Mouse (Mus musculus): ENCODE measurements around the gene Tob2. TPM values are rescaled to one million over a fixed set of nuclear protein-coding genes. Genes with fewer than 3 reads are reported as not detected.
A peak's percentile ranks its signal among the peaks of the same experiment; 100 is the strongest.

Gene Tob2
- polyA plus RNA-seq (2015; fragmentation: Nextera tagmentation; extraction: Ambion mirVana) = 27.0 and 29.1 TPM in 2 replicates

GRCm38 (mm10) chr15:81858517-81859329 lies at the start of gene Tob2:
Gene Tob2 (minus strand): TSS chr15:81858796.
- peak within 1 kb of the TSS; percentile 86 for H3K4me2 ChIP-seq
- peak; percentile 8 for ATAC-seq (ENCODE audit: borderline replicate concordance, extremely low read depth, low FRiP score, low TSS enrichment)
- no peaks in the 10 kb centered on the region for H3K9me3 ChIP-seq
- H3K36me3 ChIP-seq = peaks cover 11% of the 10 kb centered on the region
- H3K4me1 ChIP-seq = peaks cover 25% of the 10 kb centered on the region
- peak within 1 kb of the TSS; percentile 76 for H3K4me3 ChIP-seq
- no peaks in the 10 kb centered on the region for H3K27me3 ChIP-seq
- under 1% methylated on average over 44 of the region's 44 CpGs for WGBS
- peak within 1 kb of the TSS; percentile 98 for H3K27ac ChIP-seq
- peak within 1 kb of the TSS; percentile 87 for H3K9ac ChIP-seq

DNA sequence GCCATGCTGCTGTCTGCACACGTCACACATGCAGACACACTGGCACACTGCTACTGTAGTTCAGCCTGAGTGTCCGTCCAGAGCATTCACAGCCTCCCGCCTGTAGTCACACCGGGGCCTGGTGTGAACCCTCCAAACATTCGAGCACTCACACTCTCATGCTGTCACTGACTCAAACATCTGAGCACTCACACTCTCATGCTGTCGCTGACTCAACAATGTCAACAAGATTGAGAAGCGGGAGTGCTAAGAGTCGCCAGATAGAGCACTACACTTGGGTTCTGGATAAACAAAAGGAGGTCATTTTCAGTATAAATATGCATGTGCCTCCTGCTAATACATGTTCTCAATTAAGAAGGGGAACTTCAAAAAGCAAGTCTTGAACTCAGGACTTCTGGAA lies 49.4 kb upstream of the Tob2 start:
- Histone ChIP-seq H3K9me3 (no peaks in the 10 kb centered on the region), H3K4me1 (no peaks in the 10 kb centered on the region), H3K36me3 (peaks cover 85% of the 10 kb centered on the region), H3K4me2 (no peak overlapping the region), H3K4me3 (no peak overlapping the region), H3K27me3 (no peaks in the 10 kb centered on the region), H3K9ac (no peak overlapping the region), H3K27ac (no peak overlapping the region)
- ATAC-seq (ENCODE audit: borderline replicate concordance, extremely low read depth, low FRiP score, low TSS enrichment) = no peak
- 71% methylated on average over 8 of the region's 8 CpGs for WGBS

DNA sequence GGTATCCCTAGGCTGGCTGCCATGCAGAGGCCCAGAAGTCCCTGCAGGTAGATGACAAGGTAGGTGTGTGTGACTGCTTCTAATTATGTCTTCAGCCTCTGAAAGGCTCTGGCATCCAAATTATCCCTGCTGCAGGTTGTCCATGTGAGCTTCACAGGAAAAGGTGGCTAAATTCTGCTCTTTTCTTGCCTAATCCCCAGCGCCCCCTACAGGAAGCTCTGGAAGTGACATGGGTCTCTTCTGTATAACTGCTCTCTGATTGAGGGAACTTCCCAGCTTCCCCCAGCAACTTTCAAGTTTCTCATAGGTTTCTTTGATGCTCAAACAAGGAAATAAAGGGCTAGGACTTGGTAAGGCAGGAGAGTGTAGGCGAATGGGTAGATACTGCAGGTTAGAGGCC lies 46.3 kb upstream of the Tob2 start:
- Histone ChIP-seq H3K4me3 (no peak overlapping the region), H3K27ac (no peak overlapping the region), H3K27me3 (no peaks in the 10 kb centered on the region), H3K4me1 (no peaks in the 10 kb centered on the region), H3K9ac (no peak overlapping the region), H3K4me2 (no peak overlapping the region), H3K9me3 (no peaks in the 10 kb centered on the region), H3K36me3 (peaks cover 77% of the 10 kb centered on the region)
- 37% methylated on average over 2 of the region's 2 CpGs for WGBS
- ATAC-seq (ENCODE audit: borderline replicate concordance, extremely low read depth, low FRiP score, low TSS enrichment) = no peak

- Histone ChIP-seq H3K27me3 (no peaks in the 10 kb centered on the region), H3K36me3 (peaks cover 57% of the 10 kb centered on the region), H3K9ac (no peak overlapping the region), H3K4me3 (no peak overlapping the region), H3K9me3 (no peaks in the 10 kb centered on the region), H3K4me2 (no peak overlapping the region), H3K27ac (no peak overlapping the region), H3K4me1 (no peaks in the 10 kb centered on the region)
- WGBS = 80% methylated on average over 2 of the region's 2 CpGs
- no peak for ATAC-seq (ENCODE audit: borderline replicate concordance, extremely low read depth, low FRiP score, low TSS enrichment)
These were observed 40.2 kb upstream of the Tob2 start for GRCm38 (mm10) chr15:81898751-81899150.

GRCm38 (mm10) chr15:81897607-81898285 lies 39.1 kb upstream of the Tob2 start:
- 83% methylated on average over 5 of the region's 5 CpGs for WGBS
- Histone ChIP-seq H3K27ac (no peak overlapping the region), H3K4me1 (no peaks in the 10 kb centered on the region), H3K36me3 (peaks cover 56% of the 10 kb centered on the region), H3K9ac (no peak overlapping the region), H3K4me3 (no peak overlapping the region), H3K4me2 (no peak overlapping the region), H3K27me3 (no peaks in the 10 kb centered on the region), H3K9me3 (no peaks in the 10 kb centered on the region)
- ATAC-seq (ENCODE audit: borderline replicate concordance, extremely low read depth, low FRiP score, low TSS enrichment) = no peak

GRCm38 (mm10) chr15:81896407-81896806 lies 37.8 kb upstream of the Tob2 start:
- 92% methylated on average over 2 of the region's 2 CpGs for WGBS
- no peak overlapping the region for H3K9ac ChIP-seq
- no peak overlapping the region for H3K4me3 ChIP-seq
- H3K27ac ChIP-seq = no peak overlapping the region
- no peak overlapping the region for H3K4me2 ChIP-seq
- no peaks in the 10 kb centered on the region for H3K27me3 ChIP-seq
- H3K36me3 ChIP-seq = peaks cover 60% of the 10 kb centered on the region
- no peaks in the 10 kb centered on the region for H3K4me1 ChIP-seq
- no peak for ATAC-seq (ENCODE audit: borderline replicate concordance, extremely low read depth, low FRiP score, low TSS enrichment)
- H3K9me3 ChIP-seq = no peaks in the 10 kb centered on the region

DNA sequence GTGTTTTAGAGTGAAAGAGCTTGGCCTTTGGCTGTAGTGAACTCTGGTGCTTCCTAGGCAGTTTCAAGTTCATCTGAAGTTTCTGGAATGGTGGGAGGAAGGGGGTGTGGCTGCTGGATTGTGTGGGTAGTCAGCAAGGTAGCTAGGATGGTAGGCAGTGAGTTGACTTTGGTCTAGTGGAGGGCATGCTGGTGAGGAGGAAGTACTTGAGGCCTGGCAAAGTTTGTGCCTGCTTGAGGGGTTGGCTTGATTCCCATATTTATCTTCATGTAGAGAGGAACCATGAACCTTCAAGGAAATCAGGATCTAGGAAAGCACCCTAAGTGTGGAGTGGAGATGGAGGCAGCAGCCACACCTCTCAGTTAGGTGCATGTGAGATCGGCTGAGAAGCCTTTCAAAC lies 35.4 kb upstream of the Tob2 start:
- Histone ChIP-seq H3K36me3 (peaks cover 57% of the 10 kb centered on the region), H3K4me3 (no peak overlapping the region), H3K9me3 (no peaks in the 10 kb centered on the region), H3K4me1 (no peaks in the 10 kb centered on the region), H3K9ac (no peak overlapping the region), H3K27me3 (no peaks in the 10 kb centered on the region), H3K4me2 (no peak overlapping the region), H3K27ac (0 out of 2 replicates have a peak overlapping the region, but pooled peaks have one; percentile 4)
- ATAC-seq (ENCODE audit: borderline replicate concordance, extremely low read depth, low FRiP score, low TSS enrichment) = peak; percentile 52
- 73% methylated on average over 1 of the region's 1 CpGs for WGBS

- ATAC-seq (ENCODE audit: borderline replicate concordance, extremely low read depth, low FRiP score, low TSS enrichment) = no peak
- peaks cover 54% of the 10 kb centered on the region for H3K36me3 ChIP-seq
- no peaks in the 10 kb centered on the region for H3K27me3 ChIP-seq
- no peak overlapping the region for H3K27ac ChIP-seq
- H3K4me3 ChIP-seq = no peak overlapping the region
- H3K4me2 ChIP-seq = no peak overlapping the region
- no peaks in the 10 kb centered on the region for H3K4me1 ChIP-seq
- WGBS = 86% methylated on average over 8 of the region's 8 CpGs
- H3K9ac ChIP-seq = no peak overlapping the region
- H3K9me3 ChIP-seq = no peaks in the 10 kb centered on the region
These were observed 33.4 kb upstream of the Tob2 start for GRCm38 (mm10) chr15:81891822-81892580.

- Histone ChIP-seq H3K4me3 (no peak overlapping the region), H3K36me3 (peaks cover 49% of the 10 kb centered on the region), H3K9ac (no peak overlapping the region), H3K27ac (no peak overlapping the region), H3K4me2 (no peak overlapping the region), H3K4me1 (no peaks in the 10 kb centered on the region), H3K9me3 (no peaks in the 10 kb centered on the region), H3K27me3 (no peaks in the 10 kb centered on the region)
- 84% methylated on average over 7 of the region's 7 CpGs for WGBS
- no peak for ATAC-seq (ENCODE audit: borderline replicate concordance, extremely low read depth, low FRiP score, low TSS enrichment)
These were observed 32.7 kb upstream of the Tob2 start for GRCm38 (mm10) chr15:81891140-81891802.

DNA sequence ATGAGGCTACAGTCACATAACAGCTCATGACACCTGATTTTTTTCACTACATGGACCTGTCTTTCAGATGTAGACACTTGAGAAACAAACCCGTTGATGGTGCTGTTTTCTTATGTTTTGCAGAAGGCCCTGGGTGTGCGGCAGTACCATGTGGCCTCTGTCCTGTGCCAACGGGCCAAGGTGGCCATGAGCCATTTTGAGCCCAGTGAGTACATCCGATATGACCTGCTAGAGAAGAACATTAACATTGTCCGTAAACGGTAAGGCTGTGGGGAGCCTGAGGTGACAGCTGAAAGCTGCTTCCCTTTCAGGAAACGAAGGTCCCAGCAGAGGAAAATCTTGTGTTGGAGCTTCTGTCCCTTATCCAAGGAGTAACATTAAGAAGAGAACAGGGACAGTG lies 30.6 kb upstream of the Tob2 start:
- Histone ChIP-seq H3K27me3 (no peaks in the 10 kb centered on the region), H3K9ac (no peak overlapping the region), H3K27ac (no peak overlapping the region), H3K4me2 (no peak overlapping the region), H3K9me3 (no peaks in the 10 kb centered on the region), H3K36me3 (peaks cover 34% of the 10 kb centered on the region), H3K4me1 (no peaks in the 10 kb centered on the region), H3K4me3 (no peak overlapping the region)
- no peak for ATAC-seq (ENCODE audit: borderline replicate concordance, extremely low read depth, low FRiP score, low TSS enrichment)
- 85% methylated on average over 7 of the region's 7 CpGs for WGBS

DNA sequence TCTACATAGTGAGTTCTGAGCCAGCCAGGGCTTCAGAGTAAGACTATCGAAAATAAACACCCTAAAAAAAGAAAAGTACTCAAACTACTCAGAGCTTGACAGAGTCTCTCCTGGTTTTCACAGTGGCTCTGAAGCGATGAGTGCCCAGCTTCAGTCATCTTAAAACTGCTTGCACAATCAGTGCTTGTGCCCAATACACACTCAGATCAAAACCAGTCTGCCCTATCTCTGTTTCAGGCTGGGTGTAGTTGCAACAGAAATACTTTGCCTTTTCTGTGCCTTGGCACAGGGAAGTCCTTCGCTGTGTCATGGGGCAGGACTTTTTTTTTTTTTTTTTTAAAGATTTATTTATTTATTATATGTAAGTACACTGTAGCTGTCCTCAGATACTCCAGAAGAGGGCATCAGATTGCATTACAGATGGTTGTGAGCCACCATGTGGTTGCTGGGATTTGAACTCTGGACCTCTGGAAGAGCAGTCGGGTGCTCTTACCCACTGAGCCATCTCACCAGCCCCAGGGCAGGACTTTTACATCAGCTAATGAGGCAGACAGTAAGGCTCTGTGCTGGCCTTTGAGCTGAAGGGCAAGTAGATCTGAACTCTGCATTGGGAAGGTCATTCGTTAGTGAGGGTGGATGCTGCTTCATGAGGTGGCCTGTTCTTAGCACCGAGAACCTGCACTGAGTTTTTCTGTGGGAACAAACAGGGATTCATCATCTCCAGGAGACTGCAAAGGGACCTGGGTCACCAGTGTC lies 28.4 kb upstream of the Tob2 start:
- Histone ChIP-seq H3K27me3 (no peaks in the 10 kb centered on the region), H3K4me2 (no peak overlapping the region), H3K4me1 (no peaks in the 10 kb centered on the region), H3K36me3 (peaks cover 22% of the 10 kb centered on the region), H3K4me3 (no peak overlapping the region), H3K27ac (no peak overlapping the region), H3K9ac (no peak overlapping the region), H3K9me3 (no peaks in the 10 kb centered on the region)
- ATAC-seq (ENCODE audit: borderline replicate concordance, extremely low read depth, low FRiP score, low TSS enrichment) = no peak
- 94% methylated on average over 6 of the region's 6 CpGs for WGBS

Measured in lung, embryonic 15.5 days (tissue).